Mouse (Mus musculus) brain, embryonic 14.5 days (tissue): ENCODE measurements around the gene Trak1. TPM values are rescaled to one million over a fixed set of nuclear protein-coding genes. Genes with fewer than 3 reads are reported as not detected.

ENCODE experiments used
- DNase-seq: peaks from one replicate; pipeline ENCODE4 v3.0.0-alpha.2; 2011; ENCODE audit warnings: low read depth
- CTCF ChIP-seq: fragments of 200-500 bp; IDR thresholded peaks from 2 replicates; pipeline ENCODE4 v1.5.1; 2012; ENCODE audit warnings: inconsistent platforms, mild to moderate bottlenecking, moderate library complexity, borderline replicate concordance; ENCODE audit not compliant: insufficient read depth, insufficient read length; ENCODE audit errors: extremely low read depth
- POLR2A ChIP-seq: fragments of 200-500 bp; IDR thresholded peaks from 2 replicates; pipeline ENCODE4 v1.6.1; 2012; ENCODE audit warnings: mild to moderate bottlenecking, inconsistent platforms, borderline replicate concordance; ENCODE audit not compliant: poor library complexity, insufficient read depth, insufficient read length, severe bottlenecking; ENCODE audit errors: extremely low read depth
- polyA plus RNA-seq: library from polyadenylated mRNA; depleted of rRNA; stranded (reverse); fragments of >200 nt; gene quantifications from 2 replicates; pipeline ENCODE4 v1.2.3, GENCODE M21; 2012

Gene Trak1
- polyA plus RNA-seq, 1 experiment = 77.7 TPM

DNA sequence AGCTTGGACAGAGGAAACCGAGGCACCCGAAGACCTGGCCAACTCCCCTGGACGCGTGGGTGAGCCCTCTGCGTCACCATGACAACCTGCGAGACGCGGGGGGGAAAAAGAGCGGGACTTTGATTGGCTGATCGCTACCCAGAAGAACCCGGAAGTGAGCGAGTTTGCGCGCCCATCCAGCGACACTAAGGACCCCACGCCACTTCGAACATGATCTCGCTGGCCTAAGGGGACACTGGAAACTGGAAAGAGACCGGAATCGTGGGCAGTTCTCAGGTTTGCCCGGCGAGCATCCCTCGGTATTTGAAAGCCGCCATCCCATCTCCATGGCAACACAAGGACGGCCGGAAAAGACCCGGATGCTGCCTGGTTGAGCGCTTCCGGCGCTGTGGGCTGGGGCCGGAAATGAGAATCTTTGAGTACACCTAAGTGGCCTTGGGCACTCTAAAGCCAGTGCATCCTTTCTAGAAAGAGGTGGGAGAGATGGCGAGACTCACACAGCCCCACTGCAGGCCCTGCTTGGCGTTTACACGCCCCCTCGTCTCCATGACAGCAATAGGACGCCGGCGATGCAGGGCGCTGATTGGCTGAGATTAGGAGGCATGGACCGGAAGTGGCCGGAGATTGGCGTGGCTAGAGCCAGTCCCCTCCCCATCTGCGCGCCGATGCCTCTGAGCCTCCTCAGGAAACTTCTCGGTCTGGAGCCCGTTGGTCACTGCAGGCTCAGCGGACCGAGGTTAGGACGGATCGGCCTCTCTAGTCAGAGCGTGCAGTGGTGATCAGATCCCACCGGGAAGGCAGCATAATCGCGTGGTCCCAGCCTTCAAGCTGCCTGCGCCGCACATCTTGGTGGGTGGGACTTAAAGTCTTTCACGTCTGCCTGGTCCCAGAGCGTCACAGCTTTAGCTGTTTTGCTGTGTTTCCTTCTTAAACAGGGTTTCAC is 19.9 kb upstream of the Trak1 start, which contains the start of gene Ulk4:
Ulk4 (minus strand) TSS at position 80 of the 943 bp plus-strand sequence.
- TF ChIP-seq POLR2A (peak; percentile 22; the same call in 1 of the 2 replicates), CTCF (no peak)

GRCm38 (mm10) chr9:121279216-121279615 is 18.1 kb upstream of the Trak1 start:
- TF ChIP-seq POLR2A = no peak
- TF ChIP-seq CTCF = no peak
- DNase-seq = no peak

More for the DNA sequence above, 19.9 kb upstream of the Trak1 start, which contains the start of gene Ulk4:
- DNase-seq = peak; percentile 97

DNA sequence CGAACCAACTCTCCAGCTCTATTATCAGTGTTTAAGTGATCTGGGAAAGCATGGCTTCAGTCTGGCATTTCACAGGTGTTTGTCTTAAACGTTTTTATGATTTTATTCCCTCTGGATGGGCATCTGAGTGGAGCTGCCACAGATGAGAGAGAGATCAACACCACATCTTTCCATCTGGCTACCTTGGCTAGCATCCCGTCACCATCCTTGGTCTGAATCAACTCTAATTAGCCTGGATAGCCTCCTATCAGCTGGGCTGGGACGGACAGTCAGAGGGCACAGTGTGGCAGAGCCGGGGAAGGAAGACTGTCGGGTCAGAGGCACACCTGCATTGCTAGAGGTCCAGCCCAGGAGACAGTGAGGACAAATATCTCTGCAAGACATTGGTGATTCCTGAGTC is 15.4 kb upstream of the Trak1 start:
- TF ChIP-seq POLR2A = no peak
- TF ChIP-seq CTCF = no peak

GRCm38 (mm10) chr9:121283620-121284185 is 13.6 kb upstream of the Trak1 start:
- DNase-seq = peak; percentile 35

More for the DNA sequence above, 15.4 kb upstream of the Trak1 start:
- DNase-seq = no peak

DNA sequence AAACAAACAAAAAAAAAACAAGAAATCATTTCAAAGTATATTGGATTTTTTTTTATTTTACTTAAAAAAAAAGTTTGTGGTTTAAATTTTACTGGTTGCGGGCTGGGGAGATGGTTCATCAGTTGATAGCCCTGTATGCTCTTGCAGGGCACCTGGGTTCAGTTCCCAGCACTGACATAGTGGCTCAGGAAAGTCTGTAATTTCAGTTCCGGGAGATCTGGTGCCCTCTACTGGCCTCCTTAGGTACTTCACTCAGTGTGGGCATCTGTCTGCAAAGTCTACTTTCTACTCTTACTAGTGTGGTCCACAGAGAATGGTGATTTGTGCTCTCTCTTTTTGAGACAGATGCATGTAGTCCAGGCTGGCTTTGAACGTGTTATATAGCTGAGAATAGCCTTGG is 12.9 kb upstream of the Trak1 start:
- TF ChIP-seq CTCF (peak; percentile 49; the same call in 1 of the 2 replicates), POLR2A (no peak)
- DNase-seq = no peak

More at GRCm38 (mm10) chr9:121283620-121284185, 13.6 kb upstream of the Trak1 start:
- no peak for TF ChIP-seq POLR2A
- peak; percentile 28; the same call in 1 of the 2 replicates for TF ChIP-seq CTCF

DNA sequence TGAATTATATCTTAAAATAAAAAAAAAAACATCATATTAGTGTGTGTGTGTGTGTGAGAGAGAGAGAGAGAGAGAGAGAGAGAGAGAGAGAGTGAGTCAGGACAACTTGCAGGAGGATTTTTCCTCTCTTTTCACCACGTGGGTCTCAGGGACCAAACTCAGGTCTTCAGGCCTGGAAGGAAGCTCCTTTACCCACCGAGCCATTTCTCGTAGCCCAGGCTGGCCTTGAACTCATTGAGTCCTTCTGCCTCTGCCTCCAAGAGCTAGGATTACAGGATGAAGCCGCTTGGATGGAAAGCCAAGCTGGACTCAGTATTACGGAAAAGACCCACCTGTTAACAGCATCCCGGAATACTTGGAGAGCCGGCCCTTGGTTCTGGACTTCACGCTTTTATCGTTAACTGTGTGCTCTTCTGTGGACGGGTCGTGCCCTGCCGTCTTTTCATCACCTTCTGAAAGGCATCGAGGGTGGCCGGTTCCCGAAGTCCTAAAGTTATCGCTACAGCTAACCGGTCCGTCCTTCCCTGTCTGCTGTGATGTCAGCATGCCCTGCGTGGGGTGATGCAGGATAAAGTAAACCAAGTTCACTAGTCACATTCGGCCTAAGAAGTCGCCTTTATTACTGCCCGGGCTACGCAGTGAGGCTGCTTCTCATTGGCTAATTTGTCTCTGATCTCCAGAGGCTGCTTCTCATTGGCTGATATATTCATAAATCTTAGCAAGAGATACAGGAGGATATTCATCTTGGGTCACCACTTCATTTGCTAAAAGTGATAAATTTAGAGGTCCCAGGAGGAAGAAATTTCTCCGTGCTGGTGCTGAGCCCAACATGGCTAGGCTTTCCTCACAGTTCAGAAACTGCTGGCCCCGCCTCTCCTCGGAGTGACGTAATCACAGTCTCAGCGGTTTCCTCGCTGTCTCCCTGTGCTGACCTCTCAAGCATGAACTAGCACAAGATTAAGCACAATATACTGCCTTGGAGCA is 11.7 kb upstream of the Trak1 start:
- no peak for TF ChIP-seq CTCF
- DNase-seq = peak; percentile 85

GRCm38 (mm10) chr9:121286325-121286901 is 10.9 kb upstream of the Trak1 start:
- DNase-seq = no peak
- TF ChIP-seq POLR2A (no peak), CTCF (no peak)

- DNase-seq = no peak
- TF ChIP-seq POLR2A (no peak), CTCF (no peak)
Observed at GRCm38 (mm10) chr9:121291275-121291674, 6.0 kb upstream of the Trak1 start.

DNA sequence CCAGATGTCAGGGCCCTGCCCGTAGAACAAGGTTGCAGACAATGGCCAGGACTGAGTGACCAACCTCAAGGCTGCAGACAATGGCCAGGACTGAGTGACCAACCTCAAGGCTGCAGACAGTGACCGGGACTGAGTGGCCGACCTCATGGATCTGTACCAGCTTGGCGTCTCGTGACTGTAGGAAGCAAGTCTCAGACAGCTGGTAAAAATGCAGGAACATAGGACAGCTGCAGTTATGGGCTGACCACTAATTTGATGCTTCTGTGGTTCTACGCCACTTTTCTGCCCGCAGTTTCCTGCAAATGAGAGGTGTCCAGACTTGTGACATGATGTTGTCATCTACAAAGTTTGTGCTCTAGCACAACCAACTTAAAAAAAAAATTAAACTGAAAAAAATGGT is 4.1 kb upstream of the Trak1 start:
- no peak for TF ChIP-seq CTCF
- TF ChIP-seq POLR2A = no peak
- DNase-seq = no peak

GRCm38 (mm10) chr9:121295221-121295620 is 2.1 kb upstream of the Trak1 start:
- TF ChIP-seq CTCF = no peak
- no peak for TF ChIP-seq POLR2A
- DNase-seq = no peak
